Mouse (Mus musculus): Measurements from ENCODE around the gene Ptprs. TPM values are rescaled to one million over a fixed set of nuclear protein-coding genes. Genes with fewer than 3 reads are reported as not detected.

Ptprs gene
- polyA plus RNA-seq, 1 experiment from 2014 or later, result 391 TPM

DNA sequence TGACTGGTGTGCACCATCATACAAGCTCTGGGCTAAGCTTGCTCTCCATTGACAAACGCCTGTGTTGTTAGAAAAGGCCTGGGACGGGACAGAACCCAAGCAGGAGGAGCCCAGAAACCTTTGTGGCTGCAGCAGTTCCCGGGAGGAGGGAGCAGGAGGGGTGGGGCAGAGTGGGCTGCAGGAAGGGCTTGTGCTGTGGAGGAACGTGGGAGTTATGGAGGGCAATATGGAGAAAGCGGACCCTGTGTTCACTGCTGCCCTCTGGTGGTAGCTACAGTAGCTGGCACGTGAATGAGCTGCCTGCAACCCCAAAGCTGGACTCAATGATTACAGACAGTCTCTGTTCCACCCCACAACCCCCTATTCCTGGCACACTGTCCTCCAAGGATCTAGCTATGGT, 3.1 kb upstream of the Ptprs start:
- Histone ChIP-seq H3K36me3 (ENCODE audit: control insufficient read depth, insufficient read depth) (no peaks in the 10 kb centered on the region), H3K4me3 (replicated peaks; ENCODE audit: low read length) (no peak overlapping the region), H3K27ac (ENCODE audit: low read length) (no peak overlapping the region), H3K4me2 (ENCODE audit: low read length) (no peak overlapping the region), H3K9me3 (ENCODE audit: control insufficient read depth, low read length) (no peaks in the 10 kb centered on the region), H3K9ac (replicated peaks; ENCODE audit: low read depth, low read length) (no peak overlapping the region), H3K27me3 (replicated peaks; ENCODE audit: control insufficient read depth, insufficient read depth, low read length) (no peaks in the 10 kb centered on the region), H3K4me1 (replicated peaks; ENCODE audit: control insufficient read depth, insufficient read depth, low read length) (peaks cover 7% of the 10 kb centered on the region; the same call in 1 of the 2 replicates)
- WGBS, result 4% methylated on average over 6 of the region's 6 CpGs
- no peak for ATAC-seq

DNA sequence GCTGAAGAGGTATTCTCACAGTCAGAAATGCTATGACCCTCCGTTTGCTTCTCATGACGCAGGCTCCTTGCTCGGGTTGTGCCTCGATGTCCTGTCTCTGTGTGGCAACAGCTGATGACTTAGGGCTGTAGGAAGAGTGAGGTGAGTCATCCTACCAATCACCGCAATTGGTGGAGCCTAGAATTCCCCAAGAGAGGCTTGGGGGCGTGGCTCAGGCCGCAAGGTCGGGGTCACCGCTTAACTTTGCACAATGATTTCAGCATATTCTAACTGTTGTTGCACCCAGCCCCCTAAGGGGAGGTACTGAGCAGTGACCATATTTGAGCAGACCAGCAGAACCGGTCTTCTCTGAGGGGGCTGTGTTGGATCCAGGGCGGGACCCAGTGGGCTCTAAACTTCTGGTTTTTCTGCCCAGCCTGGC, 1.9 kb upstream of the Ptprs start:
- WGBS, result 69% methylated on average over 11 of the region's 11 CpGs
- Histone ChIP-seq H3K4me1 (replicated peaks; ENCODE audit: control insufficient read depth, insufficient read depth, low read length) (peaks cover 12% of the 10 kb centered on the region; the same call in 1 of the 2 replicates), H3K4me3 (replicated peaks; ENCODE audit: low read length) (no peak overlapping the region), H3K4me2 (ENCODE audit: low read length) (no peak overlapping the region), H3K36me3 (ENCODE audit: control insufficient read depth, insufficient read depth) (no peaks in the 10 kb centered on the region), H3K9ac (replicated peaks; ENCODE audit: low read depth, low read length) (no peak overlapping the region), H3K9me3 (ENCODE audit: control insufficient read depth, low read length) (no peaks in the 10 kb centered on the region), H3K27ac (ENCODE audit: low read length) (no peak overlapping the region; the same call in 1 of the 2 replicates), H3K27me3 (replicated peaks; ENCODE audit: control insufficient read depth, insufficient read depth, low read length) (no peaks in the 10 kb centered on the region)
- no peak for ATAC-seq

DNA sequence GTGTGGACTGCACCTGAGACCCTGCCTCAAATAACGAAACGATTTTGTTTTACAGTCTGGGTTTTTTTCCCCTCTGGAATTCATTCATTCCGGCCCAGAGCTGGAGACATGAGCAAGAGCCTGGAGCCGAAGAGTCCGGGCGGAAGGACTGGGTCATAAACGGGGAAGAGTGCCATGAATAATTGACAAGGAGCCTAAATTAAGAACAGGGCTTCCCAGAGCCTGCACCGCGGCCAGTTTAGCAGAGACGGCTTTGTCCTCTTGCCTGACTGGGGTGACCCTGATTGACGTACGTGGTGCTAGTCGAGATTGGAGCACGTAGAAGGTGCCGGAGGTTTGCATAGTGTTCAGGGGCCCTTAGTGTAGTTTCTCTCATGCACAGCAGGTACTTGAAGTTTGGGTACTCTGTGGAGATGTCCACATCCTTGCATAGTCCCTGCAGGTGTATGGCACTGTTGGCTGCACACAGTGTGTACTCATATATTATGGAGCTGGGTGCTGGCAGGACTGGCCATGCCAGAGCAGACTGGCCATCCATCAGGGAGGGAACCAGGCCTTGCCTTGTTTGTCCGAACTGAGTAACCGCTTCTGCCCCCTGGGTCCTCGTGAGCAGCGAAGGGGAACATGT, 1.0 kb upstream of the Ptprs start:
- no peaks in the 10 kb centered on the region for H3K9me3 ChIP-seq (ENCODE audit: control insufficient read depth, low read length)
- H3K36me3 ChIP-seq (ENCODE audit: control insufficient read depth, insufficient read depth), result no peaks in the 10 kb centered on the region
- H3K27me3 ChIP-seq (replicated peaks; ENCODE audit: control insufficient read depth, insufficient read depth, low read length), result no peaks in the 10 kb centered on the region
- H3K4me1 ChIP-seq (replicated peaks; ENCODE audit: control insufficient read depth, insufficient read depth, low read length), result peaks cover 19% of the 10 kb centered on the region
- H3K27ac ChIP-seq (ENCODE audit: low read length), result no peak overlapping the region
- 89% methylated on average over 19 of the region's 19 CpGs for WGBS
- H3K4me2 ChIP-seq (ENCODE audit: low read length), result no peak overlapping the region
- H3K4me3 ChIP-seq (replicated peaks; ENCODE audit: low read length), result no peak overlapping the region
- H3K9ac ChIP-seq (replicated peaks; ENCODE audit: low read depth, low read length), result no peak overlapping the region
- ATAC-seq, result no peak

GRCm38 (mm10) chr17:56475584-56476401, 490 bp downstream of the Ptprs start:
- peaks cover 34% of the 10 kb centered on the region for H3K4me1 ChIP-seq (replicated peaks; ENCODE audit: control insufficient read depth, insufficient read depth, low read length)
- no peaks in the 10 kb centered on the region for H3K27me3 ChIP-seq (replicated peaks; ENCODE audit: control insufficient read depth, insufficient read depth, low read length)
- peak overlapping the region; percentile 99 for H3K9ac ChIP-seq (replicated peaks; ENCODE audit: low read depth, low read length)
- peak; percentile 29 for ATAC-seq
- no peaks in the 10 kb centered on the region for H3K9me3 ChIP-seq (ENCODE audit: control insufficient read depth, low read length)
- peak overlapping the region; percentile 93 for H3K4me2 ChIP-seq (ENCODE audit: low read length)
- peak overlapping the region; percentile 99 for H3K27ac ChIP-seq (ENCODE audit: low read length)
- WGBS, result under 1% methylated on average over 64 of the region's 66 CpGs
- no peaks in the 10 kb centered on the region for H3K36me3 ChIP-seq (ENCODE audit: control insufficient read depth, insufficient read depth)
- H3K4me3 ChIP-seq (replicated peaks; ENCODE audit: low read length), result peak overlapping the region; percentile 86

GRCm38 (mm10) chr17:56474831-56475581, 1.3 kb downstream of the Ptprs start:
- Histone ChIP-seq H3K9ac (replicated peaks; ENCODE audit: low read depth, low read length) (peak overlapping the region; percentile 99), H3K27me3 (replicated peaks; ENCODE audit: control insufficient read depth, insufficient read depth, low read length) (no peaks in the 10 kb centered on the region), H3K4me3 (replicated peaks; ENCODE audit: low read length) (peak overlapping the region; percentile 86), H3K9me3 (ENCODE audit: control insufficient read depth, low read length) (no peaks in the 10 kb centered on the region), H3K4me2 (ENCODE audit: low read length) (peak overlapping the region; percentile 93), H3K36me3 (ENCODE audit: control insufficient read depth, insufficient read depth) (no peaks in the 10 kb centered on the region), H3K4me1 (replicated peaks; ENCODE audit: control insufficient read depth, insufficient read depth, low read length) (peaks cover 42% of the 10 kb centered on the region), H3K27ac (ENCODE audit: low read length) (peak overlapping the region; percentile 99)
- ATAC-seq, result peak; percentile 24
- 1% methylated on average over 24 of the region's 24 CpGs for WGBS

- H3K27ac ChIP-seq (ENCODE audit: low read length), result peak overlapping the region; percentile 99
- H3K27me3 ChIP-seq (replicated peaks; ENCODE audit: control insufficient read depth, insufficient read depth, low read length), result no peaks in the 10 kb centered on the region
- peak overlapping the region; percentile 99 for H3K9ac ChIP-seq (replicated peaks; ENCODE audit: low read depth, low read length)
- H3K4me1 ChIP-seq (replicated peaks; ENCODE audit: control insufficient read depth, insufficient read depth, low read length), result peaks cover 48% of the 10 kb centered on the region
- H3K4me3 ChIP-seq (replicated peaks; ENCODE audit: low read length), result peak overlapping the region; percentile 86
- 2% methylated on average over 32 of the region's 32 CpGs for WGBS
- H3K36me3 ChIP-seq (ENCODE audit: control insufficient read depth, insufficient read depth), result no peaks in the 10 kb centered on the region
- no peak for ATAC-seq
- no peaks in the 10 kb centered on the region for H3K9me3 ChIP-seq (ENCODE audit: control insufficient read depth, low read length)
- H3K4me2 ChIP-seq (ENCODE audit: low read length), result peak overlapping the region; percentile 93
Observed at GRCm38 (mm10) chr17:56474311-56474830, 1.9 kb downstream of the Ptprs start.

DNA sequence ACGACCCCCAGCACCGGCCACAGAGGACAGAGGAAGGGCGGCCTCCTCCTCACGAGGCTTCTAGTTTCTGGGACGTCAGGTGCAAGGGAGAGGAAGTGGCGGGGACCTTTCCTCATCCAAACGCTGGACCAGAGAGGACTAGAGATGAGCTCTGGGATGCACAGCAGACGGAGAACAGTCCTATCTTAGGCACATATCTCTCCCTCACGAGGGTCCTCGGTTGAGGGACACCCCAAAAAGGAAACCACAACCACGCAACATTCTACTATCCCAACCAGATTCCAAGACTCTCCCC, 2.7 kb downstream of the Ptprs start:
- WGBS, result 3% methylated on average over 11 of the region's 11 CpGs
- no peak for ATAC-seq
- Histone ChIP-seq H3K4me2 (ENCODE audit: low read length) (peak overlapping the region; percentile 93), H3K27ac (ENCODE audit: low read length) (peak overlapping the region; percentile 99), H3K4me3 (replicated peaks; ENCODE audit: low read length) (peak overlapping the region; percentile 86), H3K36me3 (ENCODE audit: control insufficient read depth, insufficient read depth) (no peaks in the 10 kb centered on the region; the same call in 1 of the 2 replicates), H3K4me1 (replicated peaks; ENCODE audit: control insufficient read depth, insufficient read depth, low read length) (peaks cover 54% of the 10 kb centered on the region), H3K27me3 (replicated peaks; ENCODE audit: control insufficient read depth, insufficient read depth, low read length) (no peaks in the 10 kb centered on the region), H3K9ac (replicated peaks; ENCODE audit: low read depth, low read length) (peak overlapping the region; percentile 99), H3K9me3 (ENCODE audit: control insufficient read depth, low read length) (no peaks in the 10 kb centered on the region)

GRCm38 (mm10) chr17:56472733-56473610, 3.3 kb downstream of the Ptprs start:
- ATAC-seq, result peak; percentile 19; the same call in 1 of the 2 replicates
- peak overlapping the region; percentile 99 for H3K27ac ChIP-seq (ENCODE audit: low read length)
- peaks cover 60% of the 10 kb centered on the region for H3K4me1 ChIP-seq (replicated peaks; ENCODE audit: control insufficient read depth, insufficient read depth, low read length)
- peak overlapping the region; percentile 99 for H3K9ac ChIP-seq (replicated peaks; ENCODE audit: low read depth, low read length)
- no peaks in the 10 kb centered on the region for H3K9me3 ChIP-seq (ENCODE audit: control insufficient read depth, low read length)
- H3K27me3 ChIP-seq (replicated peaks; ENCODE audit: control insufficient read depth, insufficient read depth, low read length), result no peaks in the 10 kb centered on the region
- 1% methylated on average over 49 of the region's 50 CpGs for WGBS
- H3K36me3 ChIP-seq (ENCODE audit: control insufficient read depth, insufficient read depth), result no peaks in the 10 kb centered on the region; the same call in 1 of the 2 replicates
- H3K4me3 ChIP-seq (replicated peaks; ENCODE audit: low read length), result peak overlapping the region; percentile 86
- peak overlapping the region; percentile 93 for H3K4me2 ChIP-seq (ENCODE audit: low read length)
